Mouse (Mus musculus): ENCODE data around the gene Xdh. TPM values are rescaled to one million over a fixed set of nuclear protein-coding genes. Genes with fewer than 3 reads are reported as not detected.

Xdh gene
- total and polyA plus RNA-seq, 2 experiments from 2014 or later, result 0.37 to 0.93 TPM

GRCm38 (mm10) chr17:73905043-73905750 is 44.8 kb downstream of the Xdh start:
- no peak overlapping the region for H3K9ac ChIP-seq (replicated peaks; ENCODE audit: low read length)
- no peaks in the 10 kb centered on the region for H3K4me1 ChIP-seq (ENCODE audit: insufficient read depth, low read length)
- no peaks in the 10 kb centered on the region for H3K36me3 ChIP-seq (ENCODE audit: insufficient read depth, low read length)
- no peak overlapping the region for H3K4me3 ChIP-seq (ENCODE audit: low read length)
- WGBS, result 83% methylated on average over 7 of the region's 7 CpGs
- ATAC-seq, result no peak
- H3K27ac ChIP-seq, result no peak overlapping the region
- H3K4me2 ChIP-seq (ENCODE audit: low read depth, low read length), result no peak overlapping the region
- no peak for TF ChIP-seq CTCF (IDR thresholded peaks at IDR 0.05; ENCODE audit: low read depth)
- DNase-seq (ENCODE audit: low spot score), result no peak
- no peaks in the 10 kb centered on the region for H3K9me3 ChIP-seq (ENCODE audit: low read length)
- no peaks in the 10 kb centered on the region for H3K27me3 ChIP-seq (ENCODE audit: insufficient read depth, low read length)

- no peak for TF ChIP-seq CTCF (IDR thresholded peaks at IDR 0.05; ENCODE audit: low read depth)
- Histone ChIP-seq H3K27ac (no peak overlapping the region), H3K27me3 (ENCODE audit: insufficient read depth, low read length) (no peaks in the 10 kb centered on the region), H3K9me3 (ENCODE audit: low read length) (no peaks in the 10 kb centered on the region), H3K4me3 (ENCODE audit: low read length) (no peak overlapping the region), H3K4me1 (ENCODE audit: insufficient read depth, low read length) (no peaks in the 10 kb centered on the region), H3K9ac (replicated peaks; ENCODE audit: low read length) (no peak overlapping the region), H3K36me3 (ENCODE audit: insufficient read depth, low read length) (no peaks in the 10 kb centered on the region), H3K4me2 (ENCODE audit: low read depth, low read length) (no peak overlapping the region)
- no peak for DNase-seq (ENCODE audit: low spot score)
- ATAC-seq, result no peak
- WGBS, result 91% methylated on average over 1 of the region's 1 CpGs
These were observed 46.9 kb downstream of the Xdh start for GRCm38 (mm10) chr17:73903121-73903520.

- DNase-seq (ENCODE audit: low spot score) (no peak), ATAC-seq (no peak)
- H3K9me3 ChIP-seq (ENCODE audit: low read length), result no peaks in the 10 kb centered on the region
- no peaks in the 10 kb centered on the region for H3K36me3 ChIP-seq (ENCODE audit: insufficient read depth, low read length)
- H3K4me1 ChIP-seq (ENCODE audit: insufficient read depth, low read length), result no peaks in the 10 kb centered on the region
- TF ChIP-seq CTCF (IDR thresholded peaks at IDR 0.05; ENCODE audit: low read depth), result no peak
- H3K4me3 ChIP-seq (ENCODE audit: low read length), result no peak overlapping the region
- no peak overlapping the region for H3K9ac ChIP-seq (replicated peaks; ENCODE audit: low read length)
- no peak overlapping the region for H3K4me2 ChIP-seq (ENCODE audit: low read depth, low read length)
- WGBS, result 74% methylated on average over 5 of the region's 5 CpGs
- no peak overlapping the region for H3K27ac ChIP-seq
- H3K27me3 ChIP-seq (ENCODE audit: insufficient read depth, low read length), result no peaks in the 10 kb centered on the region
These were observed 47.8 kb downstream of the Xdh start for GRCm38 (mm10) chr17:73902234-73902636.

- no peak overlapping the region for H3K4me3 ChIP-seq (ENCODE audit: low read length)
- no peak for TF ChIP-seq CTCF (IDR thresholded peaks at IDR 0.05; ENCODE audit: low read depth)
- 86% methylated on average over 5 of the region's 5 CpGs for WGBS
These were observed 55.6 kb downstream of the Xdh start for GRCm38 (mm10) chr17:73894399-73894798.

GRCm38 (mm10) chr17:73893822-73894221 is 56.2 kb downstream of the Xdh start:
- TF ChIP-seq CTCF (IDR thresholded peaks at IDR 0.05; ENCODE audit: low read depth), result no peak
- Histone ChIP-seq H3K9ac (replicated peaks; ENCODE audit: low read length) (no peak overlapping the region), H3K27me3 (ENCODE audit: insufficient read depth, low read length) (no peaks in the 10 kb centered on the region), H3K9me3 (ENCODE audit: low read length) (no peaks in the 10 kb centered on the region), H3K4me1 (ENCODE audit: insufficient read depth, low read length) (no peaks in the 10 kb centered on the region), H3K4me3 (ENCODE audit: low read length) (no peak overlapping the region), H3K36me3 (ENCODE audit: insufficient read depth, low read length) (no peaks in the 10 kb centered on the region), H3K4me2 (ENCODE audit: low read depth, low read length) (no peak overlapping the region), H3K27ac (no peak overlapping the region)
- WGBS, result 92% methylated on average over 4 of the region's 4 CpGs
- no peak for DNase-seq (ENCODE audit: low spot score)
- ATAC-seq, result no peak

More at GRCm38 (mm10) chr17:73894399-73894798, 55.6 kb downstream of the Xdh start:
- ATAC-seq (no peak), DNase-seq (ENCODE audit: low spot score) (no peak)
- no peaks in the 10 kb centered on the region for H3K36me3 ChIP-seq (ENCODE audit: insufficient read depth, low read length)
- no peaks in the 10 kb centered on the region for H3K27me3 ChIP-seq (ENCODE audit: insufficient read depth, low read length)
- no peak overlapping the region for H3K4me2 ChIP-seq (ENCODE audit: low read depth, low read length)
- H3K27ac ChIP-seq, result no peak overlapping the region
- H3K9ac ChIP-seq (replicated peaks; ENCODE audit: low read length), result no peak overlapping the region
- H3K9me3 ChIP-seq (ENCODE audit: low read length), result no peaks in the 10 kb centered on the region
- H3K4me1 ChIP-seq (ENCODE audit: insufficient read depth, low read length), result no peaks in the 10 kb centered on the region

GRCm38 (mm10) chr17:73893207-73893606 is 56.8 kb downstream of the Xdh start:
- no peak overlapping the region for H3K4me2 ChIP-seq (ENCODE audit: low read depth, low read length)
- H3K9ac ChIP-seq (replicated peaks; ENCODE audit: low read length), result no peak overlapping the region
- 88% methylated on average over 10 of the region's 10 CpGs for WGBS
- no peak overlapping the region for H3K4me3 ChIP-seq (ENCODE audit: low read length)
- DNase-seq (ENCODE audit: low spot score) (no peak), ATAC-seq (no peak)
- no peaks in the 10 kb centered on the region for H3K4me1 ChIP-seq (ENCODE audit: insufficient read depth, low read length)
- H3K9me3 ChIP-seq (ENCODE audit: low read length), result no peaks in the 10 kb centered on the region
- no peaks in the 10 kb centered on the region for H3K27me3 ChIP-seq (ENCODE audit: insufficient read depth, low read length)
- H3K27ac ChIP-seq, result no peak overlapping the region
- no peaks in the 10 kb centered on the region for H3K36me3 ChIP-seq (ENCODE audit: insufficient read depth, low read length)
- TF ChIP-seq CTCF (IDR thresholded peaks at IDR 0.05; ENCODE audit: low read depth), result no peak

- DNase-seq (ENCODE audit: low spot score) (peak; percentile 22), ATAC-seq (0 out of 2 replicates have a peak, but pooled peaks have one; percentile 24)
- 88% methylated on average over 1 of the region's 1 CpGs for WGBS
- H3K27ac ChIP-seq, result no peak overlapping the region
- peak; percentile 52 for TF ChIP-seq CTCF (IDR thresholded peaks at IDR 0.05; ENCODE audit: low read depth)
- no peaks in the 10 kb centered on the region for H3K36me3 ChIP-seq (ENCODE audit: insufficient read depth, low read length)
- no peaks in the 10 kb centered on the region for H3K9me3 ChIP-seq (ENCODE audit: low read length)
- H3K4me2 ChIP-seq (ENCODE audit: low read depth, low read length), result no peak overlapping the region
- no peak overlapping the region for H3K4me3 ChIP-seq (ENCODE audit: low read length)
- no peaks in the 10 kb centered on the region for H3K27me3 ChIP-seq (ENCODE audit: insufficient read depth, low read length)
- no peaks in the 10 kb centered on the region for H3K4me1 ChIP-seq (ENCODE audit: insufficient read depth, low read length)
- no peak overlapping the region for H3K9ac ChIP-seq (replicated peaks; ENCODE audit: low read length)
These were observed 58.4 kb downstream of the Xdh start for GRCm38 (mm10) chr17:73891590-73891989.
